ENCODE assay signal across 8 mouse cellular contexts in genomic region chr3:9520051-9520727, GRCm38 (mm10).
DNase-seq lines count a peak whose midpoint lies in the region; ATAC-seq lines count a peak whose summit lies in the region.

No protein-coding gene starts in this region.

- H3K9me3 ChIP-seq in forebrain, embryonic 15.5 days: no peaks in the 10 kb centered on the region
- no peaks in the 10 kb centered on the region for H3K9me3 ChIP-seq in liver, embryonic 12.5 days (replicated peaks)

- peak overlapping the region; percentile 82 for H3K27ac ChIP-seq in forebrain, embryonic 15.5 days (replicated peaks)
- H3K27ac ChIP-seq in liver, embryonic 12.5 days: peak overlapping the region; percentile 36

- H3K27me3 ChIP-seq in forebrain, embryonic 15.5 days: peaks cover 13% of the 10 kb centered on the region
- no peaks in the 10 kb centered on the region for H3K27me3 ChIP-seq in liver, embryonic 12.5 days (replicated peaks)

- ATAC-seq in cerebellum, adult (ENCODE audit: insufficient number of reproducible peaks, low FRiP score, low TSS enrichment): peak; percentile 98
- ATAC-seq in forebrain, embryonic 15.5 days (replicated peaks): peak; percentile 96
- peak; percentile 57; the same call in 1 of the 2 replicates for ATAC-seq in liver, embryonic 12.5 days

- H3K9ac ChIP-seq in forebrain, embryonic 15.5 days (replicated peaks): no peak overlapping the region
- no peak overlapping the region for H3K9ac ChIP-seq in liver, embryonic 12.5 days

- H3K4me1 ChIP-seq in forebrain, embryonic 15.5 days: peaks cover 40% of the 10 kb centered on the region
- H3K4me1 ChIP-seq in liver, embryonic 12.5 days: peaks cover 48% of the 10 kb centered on the region

- intact Hi-C loops in heart, postnatal 25 days (cut with DNase I): loop anchor here (5.0 kb wide), 2 partner anchors 52 to 92 kb away; partner anchors contain the start of gene Zfp704

- 5% methylated on average over 17 of the region's 17 CpGs for WGBS in forebrain, embryonic 15.5 days
- 53% methylated on average over 17 of the region's 17 CpGs for WGBS in liver, embryonic 12.5 days (ENCODE audit: insufficient replicate concordance)

- DNase-seq in 416B (ENCODE audit: low read depth): peak; percentile 56
- DNase-seq in heart, postnatal 25 days (ENCODE audit: low spot score): peak; percentile 51
- peak; percentile 78 to 80 for DNase-seq in kidney, postnatal 36 days
- peak; percentile 81 for DNase-seq in naive thymus-derived CD4-positive, alpha-beta T cell, adult 2 months (ENCODE audit: low read depth)
- peak; percentile 60 for DNase-seq in thymus, postnatal 14 days

- peak overlapping the region; percentile 18 for H3K4me2 ChIP-seq in forebrain, embryonic 15.5 days (replicated peaks)
- H3K4me2 ChIP-seq in liver, embryonic 12.5 days: peak overlapping the region; percentile 17

- H3K36me3 ChIP-seq in forebrain, embryonic 15.5 days: no peaks in the 10 kb centered on the region
- H3K36me3 ChIP-seq in liver, embryonic 12.5 days: no peaks in the 10 kb centered on the region

- no peak overlapping the region for H3K4me3 ChIP-seq in forebrain, embryonic 15.5 days
- H3K4me3 ChIP-seq in liver, embryonic 12.5 days: no peak overlapping the region
